Mouse (Mus musculus) hindlimb bud, embryonic 11.5 days (tissue): Measurements from ENCODE around the gene Il5ra.
A peak's percentile ranks its signal among the peaks of the same experiment; 100 is the strongest.

Experiments used
- DNase-seq: peaks from one replicate; pipeline ENCODE4 v3.0.0-alpha.2; 2012; ENCODE audit warnings: low read depth, low spot score; ENCODE audit errors: extremely low spot score

Gene Il5ra

DNA sequence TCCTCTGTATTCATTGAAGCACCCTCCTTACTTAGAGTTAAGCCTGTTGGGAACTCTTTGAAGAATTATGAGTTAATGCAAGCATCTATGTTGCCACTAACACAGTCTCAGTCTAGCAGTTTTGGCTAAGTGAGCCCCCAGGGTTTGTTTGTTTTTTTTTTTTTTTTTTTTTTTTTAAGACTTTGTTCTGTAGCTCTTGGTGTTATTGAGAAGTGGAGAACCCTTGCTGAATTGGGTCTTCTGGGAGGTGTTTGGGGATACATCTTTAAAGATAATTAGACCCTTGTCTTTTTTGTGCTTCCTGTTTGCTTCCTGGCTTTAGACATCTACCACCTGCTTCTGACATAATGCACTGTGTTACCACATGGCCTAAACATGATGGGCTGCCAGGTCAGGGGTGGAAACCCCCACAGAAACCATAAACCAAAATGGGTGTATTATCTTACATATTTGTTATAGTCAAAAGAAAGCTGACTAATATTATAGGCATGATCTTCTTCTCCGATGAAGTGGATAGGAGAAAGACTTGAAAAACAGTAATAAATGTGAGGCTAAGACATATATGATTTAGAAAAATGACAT lies 8.5 kb downstream of the Il5ra start:
- DNase-seq: no peak

- DNase-seq: no peak
These were observed 10.6 kb downstream of the Il5ra start for GRCm38 (mm10) chr6:106738229-106738628.

DNA sequence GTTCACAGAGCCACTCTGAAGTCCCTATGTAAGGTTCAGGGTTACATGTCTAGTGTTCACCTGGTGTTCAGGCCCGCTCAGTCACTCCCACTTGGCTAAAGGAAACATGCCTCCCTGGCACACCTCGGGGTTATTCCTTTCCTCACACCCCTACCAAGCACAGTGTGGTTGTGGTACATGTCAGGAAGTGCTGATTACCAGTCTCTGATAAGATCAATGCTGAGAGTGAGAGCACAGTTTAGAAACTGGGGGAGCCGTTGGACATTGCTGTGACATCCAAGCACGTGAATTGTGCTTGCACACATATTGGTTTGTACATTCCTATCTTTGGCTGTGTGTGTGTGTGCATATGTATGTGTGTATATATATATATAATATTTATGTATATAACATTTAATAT lies 16.3 kb downstream of the Il5ra start:
- DNase-seq: no peak

- no peak for DNase-seq
These were observed 19.0 kb downstream of the Il5ra start for GRCm38 (mm10) chr6:106729682-106730314.

GRCm38 (mm10) chr6:106727703-106728102 lies 21.1 kb downstream of the Il5ra start:
- DNase-seq: no peak

- no peak for DNase-seq
These were observed 22.8 kb downstream of the Il5ra start for GRCm38 (mm10) chr6:106726078-106726477.

DNA sequence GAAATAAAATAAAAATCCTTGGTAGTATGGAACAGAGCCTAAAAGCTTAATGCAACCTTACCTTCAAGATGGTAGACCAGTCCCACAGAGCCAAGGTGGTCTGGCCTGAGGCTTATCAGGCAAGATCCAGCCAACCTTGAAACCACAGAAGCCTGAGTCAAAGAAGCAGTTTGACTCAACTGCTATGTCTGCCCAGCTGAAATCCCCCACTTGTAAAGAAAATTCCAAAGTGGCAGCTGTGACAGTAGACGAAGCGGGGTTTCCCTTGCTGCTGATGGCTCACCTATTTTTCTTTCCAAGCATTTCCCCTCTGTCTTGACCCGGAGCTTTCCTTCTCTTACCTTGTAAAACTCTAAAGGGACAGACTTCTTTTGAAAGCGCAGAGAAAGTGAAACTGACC lies 23.2 kb downstream of the Il5ra start:
- DNase-seq: no peak

DNA sequence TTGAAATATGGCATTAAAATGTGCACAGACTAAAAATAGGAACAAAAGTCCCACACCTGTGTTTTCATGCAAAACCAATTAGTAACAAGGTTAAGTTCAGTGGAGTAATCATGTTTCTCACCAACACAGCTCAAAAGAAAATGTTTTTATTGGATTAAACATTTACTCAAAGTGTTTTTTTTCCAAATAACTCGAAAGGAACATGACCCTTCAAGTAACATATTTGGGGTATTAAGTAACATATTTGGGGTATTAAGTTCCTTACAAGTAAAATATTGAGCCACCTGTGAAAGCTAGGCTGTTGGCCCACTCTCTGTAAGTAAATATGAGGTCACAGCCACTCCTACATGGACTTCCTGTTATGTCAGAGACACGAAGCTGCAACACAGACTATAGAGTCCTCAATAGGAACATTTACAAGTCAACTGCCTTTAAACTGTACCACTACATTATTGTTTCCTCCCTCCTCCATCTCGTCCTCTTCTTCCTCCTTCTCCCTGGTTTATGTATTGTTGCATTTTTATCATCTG lies 43.3 kb downstream of the Il5ra start:
- DNase-seq: no peak

DNA sequence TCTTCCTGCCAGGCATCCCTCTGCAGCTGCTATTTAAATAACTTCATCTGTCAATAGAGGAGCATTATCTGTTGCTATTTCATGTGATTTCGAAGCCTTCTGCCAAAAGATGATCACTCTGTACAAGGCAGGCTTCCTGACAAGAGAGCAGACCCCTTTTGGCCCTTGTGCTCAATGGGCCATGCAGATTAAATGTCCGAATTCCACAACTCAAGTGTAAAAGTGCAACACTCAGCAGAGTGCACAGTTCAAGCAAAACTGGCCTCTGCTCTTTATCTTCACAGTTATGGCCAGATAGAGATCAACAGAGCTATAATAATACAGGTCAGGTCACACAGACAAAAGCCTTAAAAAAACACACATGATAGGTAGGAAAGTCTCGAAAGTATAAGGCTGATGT lies 46.9 kb downstream of the Il5ra start:
- DNase-seq: no peak

GRCm38 (mm10) chr6:106675581-106675980 lies 73.3 kb downstream of the Il5ra start:
- no peak for DNase-seq

DNA sequence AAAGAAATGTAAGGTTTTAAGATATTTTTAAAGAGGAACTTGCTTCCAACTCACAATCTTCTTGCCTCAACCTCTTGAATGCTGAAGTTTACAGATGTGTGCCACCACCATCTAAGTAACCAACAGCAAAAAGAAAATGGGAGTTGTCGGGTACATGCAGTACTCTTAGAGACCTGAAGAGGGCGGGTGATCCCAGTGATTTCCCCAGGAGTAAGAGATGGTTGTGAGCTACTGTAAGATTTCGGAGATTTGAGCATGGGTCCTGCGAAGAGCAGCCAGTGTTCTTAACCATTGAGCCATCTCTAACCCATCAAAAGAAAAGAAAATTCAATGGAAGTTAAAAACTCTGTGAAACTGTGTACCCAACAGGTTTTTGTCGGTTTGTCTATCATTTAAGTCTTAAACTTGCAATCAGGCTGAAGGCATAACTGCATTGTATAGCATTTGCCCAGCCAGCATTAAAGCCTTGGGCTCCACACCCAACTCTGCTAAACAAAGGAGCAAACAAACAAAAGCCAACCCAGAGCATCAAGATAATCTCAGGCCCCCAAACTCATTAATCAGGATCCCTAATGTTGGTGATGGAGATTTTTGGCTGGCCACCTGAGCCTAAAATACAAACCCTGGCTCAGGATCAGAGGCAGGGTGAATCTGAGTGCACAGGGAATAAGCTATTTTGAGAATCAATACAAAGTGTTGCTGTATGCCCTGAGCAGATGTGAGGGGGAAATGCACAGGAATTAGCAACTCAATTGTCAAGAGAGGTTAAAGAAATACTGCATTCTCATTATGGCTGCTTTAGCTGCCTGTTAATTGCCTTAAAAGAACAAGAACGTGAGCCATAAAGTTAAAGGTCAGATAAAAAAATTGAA lies 84.8 kb downstream of the Il5ra start:
- DNase-seq: peak; percentile 39
